In the genomic region with DNA sequence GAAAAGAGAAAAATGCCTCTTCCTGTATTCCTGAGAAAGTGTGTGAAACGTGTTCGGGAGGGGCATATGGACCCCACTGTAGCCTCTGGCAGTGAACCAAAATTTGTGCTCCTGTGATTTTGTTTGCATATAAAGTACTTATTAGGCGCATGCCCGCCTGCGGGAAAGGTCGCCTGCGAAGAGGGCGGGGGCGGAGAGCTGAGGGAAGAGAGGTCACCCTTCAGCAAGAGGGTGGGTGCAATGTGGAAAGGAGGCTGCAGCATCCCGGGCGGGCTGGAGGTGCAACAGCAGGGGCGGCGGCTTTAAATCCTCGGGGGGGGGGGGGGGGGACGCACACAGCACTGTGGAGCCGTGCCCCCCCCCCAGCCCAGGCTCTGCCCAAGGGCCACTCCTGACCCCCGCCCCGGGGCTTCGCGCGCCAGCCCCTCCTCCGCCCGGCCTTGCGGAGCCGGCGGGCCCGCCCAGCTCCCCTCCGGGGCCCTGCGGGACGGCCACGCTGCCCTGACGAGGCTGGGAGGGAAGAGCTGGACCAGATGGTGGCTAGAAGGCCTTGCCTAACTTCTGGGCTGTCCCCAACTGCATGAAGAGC, we compare ENCODE assay signal across 8 mouse cellular contexts.
DNase-seq lines count a peak whose midpoint lies in the region; ATAC-seq and TF ChIP-seq lines count a peak whose summit lies in the region.

No protein-coding gene starts in this region.

- peak; percentile 35 for DNase-seq in lung, postnatal 0 days (ENCODE audit: low spot score)
- DNase-seq in lung, adult 2 months: no peak
- DNase-seq in cerebellum, postnatal 4 days (ENCODE audit: low spot score in 2 of 2): peak; percentile 22 to 49
- peak; percentile 11 to 26 for DNase-seq in heart, adult 2 months
- DNase-seq in kidney, adult 2 months: peak; percentile 42
- DNase-seq in midbrain, embryonic 10.5 days (ENCODE audit: low spot score): peak; percentile 47
- DNase-seq in thymus, postnatal 36 days: no peak
- no peak for DNase-seq in adrenal gland, postnatal 4 days (ENCODE audit: low spot score in 2 of 2)

- peak overlapping the region; percentile 52 for H3K4me2 ChIP-seq in lung, postnatal 0 days (replicated peaks; ENCODE audit: low read depth, low read length)

- WGBS in lung, postnatal 0 days: 10% methylated on average over 16 of the region's 32 CpGs
- 4% methylated on average over 24 of the region's 32 CpGs for WGBS in lung, adult 2 months
- WGBS in heart, adult 2 months: 7% methylated on average over 24 of the region's 32 CpGs
- WGBS in kidney, adult 2 months: 5% methylated on average over 27 of the region's 32 CpGs
- WGBS in midbrain, embryonic 10.5 days: 9% methylated on average over 24 of the region's 32 CpGs

- H3K27ac ChIP-seq in lung, postnatal 0 days (ENCODE audit: low read length): no peak overlapping the region
- H3K27ac ChIP-seq in heart, adult 2 months: no peak overlapping the region
- no peak overlapping the region for H3K27ac ChIP-seq in kidney, adult 2 months (ENCODE audit: insufficient read depth, low read depth, low read length)
- H3K27ac ChIP-seq in midbrain, embryonic 10.5 days (replicated peaks): peak overlapping the region; percentile 82

- intact Hi-C loops in heart, adult 2 months (cut with DNase I): no loop called here

- TF ChIP-seq EP300 in lung, postnatal 0 days (IDR thresholded peaks at IDR 0.05): no peak
- TF ChIP-seq EP300 in heart, adult 2 months (IDR thresholded peaks at IDR 0.05; ENCODE audit: insufficient read depth, low read depth, low read length): no peak

- ATAC-seq in lung, postnatal 0 days: peak; percentile 81

- H3K9ac ChIP-seq in lung, postnatal 0 days (replicated peaks; ENCODE audit: low read depth): no peak overlapping the region
- H3K9ac ChIP-seq in heart, adult 2 months (ENCODE audit: low read depth, low read length): no peak overlapping the region

- H3K9me3 ChIP-seq in lung, postnatal 0 days (ENCODE audit: low read length): no peaks in the 10 kb centered on the region
- H3K9me3 ChIP-seq in midbrain, embryonic 10.5 days (replicated peaks): no peaks in the 10 kb centered on the region; the same call in 1 of the 2 replicates

- TF ChIP-seq POLR2A in lung, adult 2 months (IDR thresholded peaks at IDR 0.05; ENCODE audit: borderline replicate concordance, extremely low read depth, low read depth, low read length): no peak
- TF ChIP-seq POLR2A in heart, adult 2 months (IDR thresholded peaks at IDR 0.05; ENCODE audit: insufficient read depth, low read depth, low read length): no peak
- TF ChIP-seq POLR2A in kidney, adult 2 months (IDR thresholded peaks at IDR 0.05; ENCODE audit: low read depth, low read length): no peak

- no peaks in the 10 kb centered on the region for H3K4me1 ChIP-seq in lung, postnatal 0 days (ENCODE audit: insufficient read depth, low read depth, low read length)
- H3K4me1 ChIP-seq in lung, adult 2 months (ENCODE audit: control insufficient read depth, insufficient read depth, low read length): no peaks in the 10 kb centered on the region
- no peaks in the 10 kb centered on the region for H3K4me1 ChIP-seq in heart, adult 2 months (ENCODE audit: control insufficient read depth, insufficient read depth, low read length)
- no peaks in the 10 kb centered on the region for H3K4me1 ChIP-seq in kidney, adult 2 months (ENCODE audit: control insufficient read depth, insufficient read depth, low read length)
- H3K4me1 ChIP-seq in midbrain, embryonic 10.5 days: peaks cover 8% of the 10 kb centered on the region

- no peaks in the 10 kb centered on the region for H3K79me2 ChIP-seq in heart, adult 2 months (replicated peaks; ENCODE audit: control insufficient read depth, insufficient read depth, low read length)

- H3K27me3 ChIP-seq in lung, postnatal 0 days (replicated peaks; ENCODE audit: insufficient read depth, low read length): no peaks in the 10 kb centered on the region
- H3K27me3 ChIP-seq in heart, adult 2 months (ENCODE audit: control insufficient read depth, insufficient read depth, low read length): no peaks in the 10 kb centered on the region
- H3K27me3 ChIP-seq in kidney, adult 2 months (replicated peaks; ENCODE audit: control insufficient read depth, insufficient read depth, low read length): no peaks in the 10 kb centered on the region
- no peaks in the 10 kb centered on the region for H3K27me3 ChIP-seq in midbrain, embryonic 10.5 days (ENCODE audit: low read depth, poor library complexity, severe bottlenecking)

- H3K4me3 ChIP-seq in lung, postnatal 0 days (ENCODE audit: low read depth, low read length): peak overlapping the region; percentile 22; the same call in 1 of the 2 replicates
- H3K4me3 ChIP-seq in lung, adult 2 months (replicated peaks; ENCODE audit: extremely low read depth, low read depth, low read length): no peak overlapping the region
- H3K4me3 ChIP-seq in heart, adult 2 months: no peak overlapping the region
- H3K4me3 ChIP-seq in kidney, adult 2 months (ENCODE audit: insufficient read depth, low read depth, low read length): peak overlapping the region; percentile 17; the same call in 1 of the 2 replicates
- peak overlapping the region; percentile 58 for H3K4me3 ChIP-seq in midbrain, embryonic 10.5 days

- no peaks in the 10 kb centered on the region for H3K36me3 ChIP-seq in lung, postnatal 0 days (ENCODE audit: insufficient read depth, low read length)
- H3K36me3 ChIP-seq in heart, adult 2 months (ENCODE audit: control insufficient read depth, insufficient read depth, low read length): no peaks in the 10 kb centered on the region
- no peaks in the 10 kb centered on the region for H3K36me3 ChIP-seq in kidney, adult 2 months (ENCODE audit: control insufficient read depth, insufficient read depth, low read length)
- H3K36me3 ChIP-seq in midbrain, embryonic 10.5 days: no peaks in the 10 kb centered on the region

- 0 out of 2 replicates have a peak, but pooled peaks have one; percentile 10 for TF ChIP-seq CTCF in lung, postnatal 0 days (IDR thresholded peaks at IDR 0.05)
- no peak for TF ChIP-seq CTCF in lung, adult 2 months (IDR thresholded peaks at IDR 0.05; ENCODE audit: insufficient read depth, low read length)
- TF ChIP-seq CTCF in heart, adult 2 months (IDR thresholded peaks at IDR 0.05): no peak
- TF ChIP-seq CTCF in kidney, adult 2 months (conservative IDR thresholded peaks at IDR 0.05; ENCODE audit: insufficient read depth, insufficient read length, low read depth, low read length): no peak

Comparison
In these comparisons a context has a peak if more than half of its experiments do, and no peak if none do; other contexts are left out.
1. DNase-seq: peak in lung, postnatal 0 days (single experiment), cerebellum, postnatal 4 days (2 of 2), heart, adult 2 months (2 of 2), kidney, adult 2 months (single experiment) and midbrain, embryonic 10.5 days (single experiment); none in lung, adult 2 months (single experiment), thymus, postnatal 36 days (0 of 2) and adrenal gland, postnatal 4 days (0 of 2).
2. H3K4me3 ChIP-seq: peak in lung, postnatal 0 days (single experiment), kidney, adult 2 months (single experiment) and midbrain, embryonic 10.5 days (single experiment); none in lung, adult 2 months (single experiment) and heart, adult 2 months (single experiment).